Mouse (Mus musculus) bone marrow, adult 2 months (tissue): ENCODE results near the gene Gadd45a.

Source experiments
- CTCF ChIP-seq: fragments of 200-500 bp; IDR thresholded peaks from 2 replicates; pipeline ENCODE4 v1.5.1; 2011; ENCODE audit warnings: low read length, control low read depth; ENCODE audit not compliant: control insufficient read depth, insufficient read depth
- POLR2A ChIP-seq: fragments of 200-500 bp; IDR thresholded peaks from 2 replicates; pipeline ENCODE4 v1.6.1; 2011; ENCODE audit warnings: low read depth, mild to moderate bottlenecking, control low read depth, low read length, borderline replicate concordance; ENCODE audit not compliant: control insufficient read depth

- no peak for TF ChIP-seq POLR2A
- TF ChIP-seq CTCF: no peak
Measured at GRCm38 (mm10) chr6:67057574-67057973, 20.3 kb upstream of the Gadd45a start.
